Mouse (Mus musculus) ovary, adult 2 months (tissue): ENCODE measurements around the gene Abcb8. TPM values are rescaled to one million over a fixed set of nuclear protein-coding genes. Genes with fewer than 3 reads are reported as not detected.

Experiments used
- polyA plus RNA-seq: library from polyadenylated mRNA; depleted of rRNA; stranded (reverse); fragments of >200 nt; gene quantifications from 2 replicates; pipeline ENCODE4 v1.2.3, GENCODE M21; 2012; rRNA removed

The Abcb8 gene
- 83.5 and 96.0 TPM in 2 replicates for polyA plus RNA-seq

DNA sequence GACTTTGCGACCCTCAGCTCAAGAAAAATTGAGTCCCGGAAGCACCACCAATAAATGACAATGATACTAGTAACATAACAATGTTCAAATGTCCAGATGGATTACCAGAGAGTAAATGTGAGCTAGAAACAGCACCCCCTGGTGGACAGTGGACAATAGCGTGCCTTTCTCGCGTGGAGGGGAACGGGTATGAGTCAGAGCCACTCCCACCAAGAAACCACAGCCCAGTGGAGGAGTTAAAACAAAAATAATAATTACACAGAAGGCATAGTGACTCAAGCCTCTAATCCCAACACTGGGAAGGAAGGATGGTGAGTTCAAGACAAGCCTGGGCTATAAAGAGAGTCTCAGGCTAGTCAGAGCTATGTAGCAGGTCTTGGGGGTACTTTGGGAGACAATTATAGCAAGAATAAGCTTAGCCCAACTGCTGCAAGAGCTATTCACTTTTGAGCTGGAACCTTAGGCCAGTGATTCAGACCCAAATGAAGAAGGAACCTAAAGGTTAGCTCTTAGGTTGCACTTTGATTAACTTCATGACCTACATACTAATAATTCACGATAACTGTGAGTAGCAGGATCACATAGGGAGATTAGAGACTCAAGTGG lies at the start of gene Abcb8:
Gene Abcb8 (plus strand): TSS at position 272 of the 606 bp plus-strand sequence.

DNA sequence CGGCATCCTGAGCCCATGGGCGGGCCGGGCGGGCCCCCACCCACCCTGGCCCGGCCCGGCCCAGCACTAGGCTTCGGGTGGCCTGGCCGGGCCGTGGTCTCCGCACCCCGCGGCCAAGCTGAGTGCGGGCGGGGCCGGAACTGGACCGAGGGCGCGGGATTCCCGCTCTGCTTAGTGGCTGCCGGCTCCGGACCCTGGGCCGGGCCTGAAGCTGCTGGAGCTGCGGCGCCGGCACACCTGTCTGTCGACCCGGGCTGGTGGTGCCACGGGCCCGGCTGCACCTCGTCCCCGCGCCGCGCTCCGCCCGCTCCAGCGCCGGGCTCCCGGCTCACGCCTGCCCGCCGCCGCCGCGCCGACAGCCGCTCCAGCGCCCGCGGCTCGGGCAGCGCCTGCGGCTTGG lies 42.2 kb upstream of the Abcb8 start, which contains the start of gene Kcnh2:
Gene Kcnh2 (minus strand): TSS at position 327 of the 400 bp plus-strand sequence.

DNA sequence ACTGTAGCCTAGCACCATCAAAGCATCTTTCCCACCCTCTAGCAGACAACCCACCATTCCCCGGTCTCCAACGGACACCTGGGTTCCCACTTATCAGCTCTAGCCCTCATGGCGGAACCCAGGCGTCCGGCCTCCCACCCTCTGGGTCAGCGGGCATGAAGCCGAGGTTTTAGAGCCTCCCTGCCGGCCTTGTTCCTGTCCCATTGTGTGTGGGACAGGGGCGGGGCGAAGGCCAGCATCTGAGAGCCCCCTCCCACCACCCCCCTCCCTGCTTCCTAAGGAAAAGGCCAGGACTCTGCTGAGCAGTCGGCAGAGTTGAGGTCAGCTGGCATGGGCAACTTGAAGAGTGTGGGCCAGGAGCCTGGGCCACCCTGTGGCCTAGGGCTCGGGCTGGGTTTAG lies 29.0 kb upstream of the Abcb8 start, which contains the start of gene Nos3:
Gene Nos3 (plus strand): TSS at position 303 of the 400 bp plus-strand sequence.

DNA sequence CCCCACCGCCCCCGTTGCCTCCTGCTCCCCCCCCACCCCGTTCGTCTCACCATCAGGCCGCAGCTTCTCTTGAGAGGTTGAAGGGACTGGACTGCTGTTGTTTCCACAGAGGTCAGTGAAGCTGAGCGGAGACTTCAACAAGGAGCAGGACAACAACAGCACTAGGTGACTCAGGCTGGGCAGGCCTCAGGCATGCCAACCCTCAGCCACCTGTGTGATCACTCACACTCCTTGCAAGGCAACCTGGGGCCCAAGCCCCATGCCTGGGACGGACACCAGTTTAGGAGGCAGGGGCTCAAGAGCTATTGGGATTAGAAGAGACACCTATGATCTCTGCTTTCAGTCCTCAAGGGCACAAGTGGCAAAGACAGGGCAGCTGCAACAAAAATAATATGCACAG lies 1.6 kb upstream of the Abcb8 start, which contains the start of gene Atg9b:
Gene Atg9b (minus strand): TSS at position 280 of the 400 bp plus-strand sequence.

DNA sequence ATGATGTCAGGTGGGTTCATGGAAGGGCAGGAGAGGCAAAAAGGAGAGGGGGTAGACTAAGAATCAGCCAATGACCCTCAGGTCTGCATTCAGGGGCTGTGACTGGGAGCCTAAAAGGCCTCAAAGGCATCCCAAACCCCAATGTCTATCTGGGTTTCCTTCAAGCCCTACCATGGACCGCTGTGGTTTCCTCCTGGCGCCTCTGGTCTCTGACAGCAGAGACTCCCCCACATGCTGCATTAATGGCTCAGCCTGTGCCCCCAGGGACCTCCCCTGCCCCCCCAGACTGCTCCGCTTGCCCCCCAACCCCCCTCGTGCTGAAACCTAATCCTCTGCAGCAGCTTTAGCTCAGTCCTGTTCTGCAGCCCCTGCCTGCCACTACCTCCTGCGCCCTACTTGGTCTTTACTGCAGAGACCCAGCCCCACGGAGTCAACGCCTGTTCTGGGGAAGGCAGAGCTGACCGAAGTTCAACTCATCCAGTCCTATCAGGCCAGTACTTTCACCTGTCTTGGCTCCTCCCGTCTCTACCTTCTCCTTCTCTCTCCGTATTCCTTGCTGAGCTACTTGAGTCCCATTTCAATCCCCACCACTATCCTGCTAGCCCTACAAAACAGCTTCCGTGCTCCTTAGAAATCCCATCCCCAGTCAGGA lies 19.7 kb downstream of the Abcb8 start, which contains the start of gene Asic3:
Gene Asic3 (plus strand): TSS at position 351 of the 652 bp plus-strand sequence.

DNA sequence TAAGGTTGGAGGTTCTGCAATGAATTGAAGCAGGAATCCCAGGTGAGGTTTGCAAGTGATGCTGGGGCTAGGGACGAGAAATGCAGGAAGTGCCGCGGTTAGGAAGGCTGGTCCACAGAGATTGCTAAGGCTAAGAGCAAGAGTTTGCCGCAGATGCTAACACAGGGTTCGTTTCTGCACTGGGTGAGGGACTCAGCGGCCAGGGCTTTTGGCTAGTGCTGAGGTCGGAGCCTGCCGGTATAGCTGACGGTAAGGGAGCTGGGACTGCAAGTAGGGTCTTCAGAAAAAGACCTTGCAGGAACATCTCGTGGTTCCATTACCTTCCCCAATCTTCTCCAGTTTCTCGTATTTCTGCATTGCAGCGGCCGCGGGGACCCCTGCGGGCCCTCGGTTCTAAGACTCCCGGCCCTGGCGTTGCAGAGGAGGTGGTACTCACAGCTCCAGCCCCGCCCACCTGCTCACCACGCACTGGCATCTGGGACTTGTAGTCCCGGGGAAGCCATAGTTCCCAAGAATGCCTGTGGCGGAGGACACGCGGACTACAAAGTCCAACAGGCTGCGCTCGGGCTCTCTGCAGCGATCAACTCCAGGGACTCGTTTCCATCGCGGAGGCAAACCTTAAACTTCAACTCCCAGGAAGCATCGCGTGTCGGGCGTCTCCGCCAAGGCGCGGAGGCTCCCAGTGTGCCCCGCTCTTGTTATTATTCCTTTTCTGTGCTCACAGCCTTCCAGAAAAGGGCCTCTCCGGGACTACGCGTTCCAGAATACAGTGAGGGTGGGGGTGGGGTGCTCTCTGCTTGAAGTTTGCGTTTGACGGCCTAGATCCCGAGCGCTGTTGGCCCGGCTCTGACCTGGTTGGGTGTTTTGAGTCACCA lies 29.9 kb downstream of the Abcb8 start, which contains the start of the genes Cdk5 and Slc4a2:
Gene Cdk5 (minus strand): TSS at position 402 of the 875 bp plus-strand sequence.
Gene Slc4a2 (plus strand): TSS at position 709 of the 875 bp plus-strand sequence.

GRCm38 (mm10) chr5:24444746-24445427 lies 51.4 kb downstream of the Abcb8 start, which contains the start of gene Fastk:
Gene Fastk (minus strand): TSS chr5:24445287.

GRCm38 (mm10) chr5:24447624-24448298 lies 54.3 kb downstream of the Abcb8 start, which contains the start of gene Tmub1:
Gene Tmub1 (minus strand): TSS chr5:24447854.

DNA sequence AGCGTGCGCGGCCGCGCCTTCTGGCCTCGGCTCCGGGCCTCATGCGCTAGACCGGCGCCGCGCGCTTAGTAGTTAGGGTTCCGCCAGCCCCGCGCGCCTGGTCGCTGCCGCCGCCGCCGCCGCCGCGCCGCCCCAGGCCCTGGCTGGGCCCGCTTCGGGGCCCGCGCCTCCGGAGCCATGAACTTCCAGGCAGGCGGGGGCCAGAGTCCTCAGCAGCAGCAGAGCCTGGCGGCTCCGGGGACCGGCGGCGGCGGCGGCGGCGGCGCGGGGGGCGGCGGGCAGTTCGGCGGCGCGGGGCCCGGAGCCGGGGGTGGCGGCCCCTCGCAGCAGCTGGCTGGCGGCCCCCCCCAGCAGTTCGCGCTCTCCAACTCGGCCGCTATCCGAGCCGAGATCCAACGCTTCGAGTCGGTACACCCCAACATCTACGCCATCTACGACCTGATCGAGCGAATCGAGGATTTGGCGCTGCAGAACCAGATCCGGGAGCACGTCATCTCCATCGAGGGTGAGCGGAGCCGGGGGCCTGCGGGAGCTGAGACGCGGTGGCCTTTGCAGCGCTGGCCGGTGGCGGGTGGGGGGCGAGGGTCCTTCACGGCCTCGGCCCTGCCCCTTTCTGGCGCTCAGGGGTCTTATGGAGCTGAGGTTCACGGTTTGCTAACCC lies 58.7 kb downstream of the Abcb8 start, which contains the start of gene Agap3:
Gene Agap3 (plus strand): TSS at position 148 of the 661 bp plus-strand sequence.

Other genes with a start within 250 kb of the Abcb8 start
- 5.9 and 7.2 TPM in 2 replicates for gene Nupl2, start 228.7 kb upstream of the Abcb8 start, polyA plus RNA-seq
- 180 TPM in 2 replicates for gene Kcnh2, start 42.1 kb upstream of the Abcb8 start, polyA plus RNA-seq
- 24.5 and 26.5 TPM in 2 replicates for gene Nos3, start 28.9 kb upstream of the Abcb8 start, polyA plus RNA-seq
- 5.5 and 13.3 TPM in 2 replicates for gene Atg9b, start 1.5 kb upstream of the Abcb8 start, polyA plus RNA-seq
- gene Asic3, start 19.7 kb downstream of the Abcb8 start, polyA plus RNA-seq: 1.0 and 1.2 TPM in 2 replicates
- gene Cdk5, start 29.9 kb downstream of the Abcb8 start, polyA plus RNA-seq: 117 and 118 TPM in 2 replicates
- 124 and 127 TPM in 2 replicates for gene Slc4a2, start 30.2 kb downstream of the Abcb8 start, polyA plus RNA-seq
- gene Fastk, start 51.6 kb downstream of the Abcb8 start, polyA plus RNA-seq: 290 and 311 TPM in 2 replicates
- 68.9 and 72.3 TPM in 2 replicates for gene Tmub1, start 54.2 kb downstream of the Abcb8 start, polyA plus RNA-seq
- 143 and 150 TPM in 2 replicates for gene Agap3, start 58.5 kb downstream of the Abcb8 start, polyA plus RNA-seq
- 0.03 and 0.07 TPM in 2 replicates for gene Gbx1, start 133.5 kb downstream of the Abcb8 start, polyA plus RNA-seq
- gene Asb10, start 147.3 kb downstream of the Abcb8 start, polyA plus RNA-seq: 2.6 and 5.2 TPM in 2 replicates
- gene 4931409K22Rik, start 163.1 kb downstream of the Abcb8 start, polyA plus RNA-seq: not detected in 2 replicates
- 77.2 and 82.0 TPM in 2 replicates for gene Abcf2, start 183.8 kb downstream of the Abcb8 start, polyA plus RNA-seq
- 52.7 and 74.0 TPM in 2 replicates for gene Chpf2, start 193.1 kb downstream of the Abcb8 start, polyA plus RNA-seq
- gene Smarcd3, start 230.7 kb downstream of the Abcb8 start, polyA plus RNA-seq: 74.2 and 103 TPM in 2 replicates